20 mouse cellular contexts compared by ENCODE assay signal in genomic region chr6:22402037-22402436, GRCm38 (mm10). TPM values are rescaled to one million over a fixed set of nuclear protein-coding genes. Genes with fewer than 3 reads are reported as not detected.
DNase-seq lines count a peak whose midpoint lies in the region; ATAC-seq and TF ChIP-seq lines count a peak whose summit lies in the region.
"Had no signal": no experiment of that assay in that cellular context is flagged by ENCODE, and none has a peak within 500 bp of the region (broad histone marks: within the 10 kb centered on the region; RNA-seq: fewer than 3 reads in every experiment).

No protein-coding gene starts in this region.

- no peak overlapping the region for H3ac ChIP-seq in myocyte (ENCODE audit: control insufficient read depth, insufficient read length)

- H3K27ac ChIP-seq in cerebellum, adult 2 months (ENCODE audit: insufficient read depth, low read length) = no peak overlapping the region
- no peak overlapping the region for H3K27ac ChIP-seq in forebrain, embryonic 11.5 days (ENCODE audit: low read depth, low read length)
- H3K27ac ChIP-seq: embryonic facial prominence, embryonic 12.5 days; forebrain, embryonic 12.5 days; heart, embryonic 13.5 days; hindbrain, embryonic 12.5 days had no signal

- TF ChIP-seq POLR2A in myocyte (IDR thresholded peaks at IDR 0.05; ENCODE audit: insufficient read length, low read depth) = no peak
- no peak for TF ChIP-seq POLR2A in cerebellum, adult 2 months (IDR thresholded peaks at IDR 0.05; ENCODE audit: borderline replicate concordance, insufficient read depth, low read length)

- peak overlapping the region; percentile 32 for H3K4me2 ChIP-seq in myocyte (ENCODE audit: low read depth)
- no peak overlapping the region for H3K4me2 ChIP-seq in forebrain, embryonic 11.5 days (ENCODE audit: low read depth, low read length, severe bottlenecking)
- H3K4me2 ChIP-seq: embryonic facial prominence, embryonic 12.5 days; forebrain, embryonic 12.5 days; heart, embryonic 13.5 days; hindbrain, embryonic 12.5 days had no signal

- H3K4me3 ChIP-seq in myocyte = no peak overlapping the region
- no peak overlapping the region for H3K4me3 ChIP-seq in cerebellum, adult 2 months (replicated peaks; ENCODE audit: insufficient read depth, low read depth, low read length)
- H3K4me3 ChIP-seq in forebrain, embryonic 11.5 days (ENCODE audit: low read depth, low read length) = no peak overlapping the region
- H3K4me3 ChIP-seq: embryonic facial prominence, embryonic 12.5 days; forebrain, embryonic 12.5 days; heart, embryonic 13.5 days; hindbrain, embryonic 12.5 days had no signal

- 74% methylated on average over 5 of the region's 5 CpGs for whole genome bisulfite sequencing in cerebellum, adult 2 months
- WGBS in forebrain, embryonic 11.5 days = 88% methylated on average over 5 of the region's 5 CpGs

- H3K27me3 ChIP-seq in myocyte (ENCODE audit: control insufficient read depth, insufficient read depth, insufficient read length) = no peaks in the 10 kb centered on the region
- H3K27me3 ChIP-seq in cerebellum, adult 2 months (ENCODE audit: control insufficient read depth, insufficient read depth, low read length) = no peaks in the 10 kb centered on the region
- H3K27me3 ChIP-seq in forebrain, embryonic 11.5 days (ENCODE audit: control insufficient read depth, insufficient read depth, low read length) = no peaks in the 10 kb centered on the region
- H3K27me3 ChIP-seq: embryonic facial prominence, embryonic 12.5 days; forebrain, embryonic 12.5 days; heart, embryonic 13.5 days; hindbrain, embryonic 12.5 days had no signal

- peak; percentile 49 for ATAC-seq in CD4-positive, CD25-positive, alpha-beta regulatory T cell, adult 4 months
- no peak for ATAC-seq in monocyte, adult 5-6 weeks (replicated peaks; ENCODE audit: insufficient number of reproducible peaks, low FRiP score, low TSS enrichment, poor library complexity, severe bottlenecking)
- no peak for ATAC-seq in forebrain, embryonic 11.5 days (replicated peaks; ENCODE audit: low FRiP score)
- ATAC-seq: forebrain, embryonic 16.5 days; hindbrain, embryonic 16.5 days; inflammation-experienced regulatory T-cells, adult 6 months; intestine, postnatal 0 days had no signal

- no peak overlapping the region for H3K9ac ChIP-seq in forebrain, embryonic 11.5 days (ENCODE audit: low read length)
- H3K9ac ChIP-seq: embryonic facial prominence, embryonic 12.5 days; forebrain, embryonic 12.5 days; heart, embryonic 13.5 days; hindbrain, embryonic 12.5 days had no signal

- H3K4me1 ChIP-seq in cerebellum, adult 2 months (ENCODE audit: control insufficient read depth, insufficient read depth, low read length) = no peaks in the 10 kb centered on the region
- no peaks in the 10 kb centered on the region for H3K4me1 ChIP-seq in forebrain, embryonic 11.5 days (replicated peaks; ENCODE audit: control insufficient read depth, insufficient read depth, low read length)
- H3K4me1 ChIP-seq: embryonic facial prominence, embryonic 12.5 days; forebrain, embryonic 12.5 days; heart, embryonic 13.5 days; hindbrain, embryonic 12.5 days had no signal

- DNase-seq in heart, adult 11 months = peak; percentile 41
- no peak for DNase-seq in heart, postnatal 36 days
- DNase-seq in MEL-GATA-1-ER (ENCODE audit: extremely low read depth, low read depth) = peak; percentile 51
- no peak for DNase-seq in cerebellum, adult 2 months
- DNase-seq in forebrain, embryonic 11.5 days (ENCODE audit: low spot score) = no peak
- DNase-seq: adrenal gland, postnatal 25 days; cerebellum, adult 8-10 months; gastrocnemius, postnatal 14 days; heart, postnatal 4 days had no signal

- H3K9me3 ChIP-seq in forebrain, embryonic 11.5 days (ENCODE audit: control insufficient read depth, low read length) = no peaks in the 10 kb centered on the region
- H3K9me3 ChIP-seq: embryonic facial prominence, embryonic 12.5 days; forebrain, embryonic 12.5 days; heart, embryonic 13.5 days; hindbrain, embryonic 12.5 days had no signal

- intact Hi-C loops in heart, postnatal 36 days (cut with DNase I) = no loop called here

- no peak for TF ChIP-seq CTCF in cerebellum, adult 2 months (IDR thresholded peaks at IDR 0.05; ENCODE audit: borderline replicate concordance, insufficient read depth, low read depth, low read length)

- no peaks in the 10 kb centered on the region for H3K79me2 ChIP-seq in myocyte (ENCODE audit: control insufficient read depth, insufficient read depth)

- no peaks in the 10 kb centered on the region for H3K36me3 ChIP-seq in myocyte (ENCODE audit: control insufficient read depth, insufficient read depth)
- H3K36me3 ChIP-seq in forebrain, embryonic 11.5 days (ENCODE audit: control insufficient read depth, insufficient read depth, low read length) = no peaks in the 10 kb centered on the region
- H3K36me3 ChIP-seq: embryonic facial prominence, embryonic 12.5 days; forebrain, embryonic 12.5 days; heart, embryonic 13.5 days; hindbrain, embryonic 12.5 days had no signal

TF ChIP-seq in myocyte, 11 proteins besides CTCF, POLR2A, EP300 and RAD21:
- TF ChIP-seq REST (IDR thresholded peaks at IDR 0.05; ENCODE audit: insufficient read depth, insufficient read length) = no peak
- TF ChIP-seq MYOG (IDR thresholded peaks at IDR 0.05; ENCODE audit: control insufficient read depth in 1 of 3, insufficient read depth in 1 of 3, insufficient read length in 2 of 3, low read depth in 2 of 3) = no peak
- no peak for TF ChIP-seq SRF (IDR thresholded peaks at IDR 0.05; ENCODE audit: control insufficient read depth, insufficient read length, low read depth)
- no peak for TF ChIP-seq USF1 (IDR thresholded peaks at IDR 0.05; ENCODE audit: low read depth)
- no peak for TF ChIP-seq MAX (IDR thresholded peaks at IDR 0.05; ENCODE audit: low read depth)
- TF ChIP-seq POLR2AphosphoS2 (IDR thresholded peaks at IDR 0.05; ENCODE audit: insufficient read length, low read depth) = no peak
- TF ChIP-seq TCF3 (IDR thresholded peaks at IDR 0.05; ENCODE audit: insufficient read length, low read depth) = no peak
- no peak for TF ChIP-seq E2F4 (IDR thresholded peaks at IDR 0.05; ENCODE audit: insufficient read depth)
- TF ChIP-seq TCF12 (IDR thresholded peaks at IDR 0.05; ENCODE audit: insufficient read depth, poor library complexity, severe bottlenecking) = no peak
- no peak for TF ChIP-seq CEBPB (IDR thresholded peaks at IDR 0.05; ENCODE audit: insufficient read depth, poor library complexity, severe bottlenecking)
- TF ChIP-seq MYOD1 (IDR thresholded peaks at IDR 0.05; ENCODE audit: control insufficient read depth in 1 of 3, insufficient read length in 2 of 3, low read depth in 2 of 3) = no peak
TF ChIP-seq in myocyte: peak in this region for 0.

RNA-seq across cellular contexts. Expression of gene Fam3c, which starts 46.0 kb away (rescaled TPM):
- 10 to 100 TPM; 25.5 to 25.6 TPM for total RNA-seq in heart, postnatal 36 days (2021)
- polyA plus RNA-seq in CD4-positive, CD25-positive, alpha-beta regulatory T cell, adult 4 months (2017; shearing (Covaris generic)) = 100 to 1,000 TPM in 1 of 2 experiments, 10 to 100 TPM in 1; 99.1 to 129 TPM
- polyA plus RNA-seq in myocyte (2012; fragmentation: generic; extraction: Trizol) = 19.4 TPM
- polyA plus RNA-seq in cerebellum, adult 2 months (2012; rRNA removed) = 19.1 and 22.9 TPM in 2 replicates
- total RNA-seq in monocyte, adult 5-6 weeks (2017) = 36.6 to 53.6 TPM (median 40.8 TPM) in 3 replicates
- 34.2 and 35.1 TPM in 2 replicates for polyA plus RNA-seq in forebrain, embryonic 11.5 days (2014; fragmentation: Nextera tagmentation; extraction: Ambion mirVana)

Comparison
In these comparisons a context has a peak if more than half of its experiments do, and no peak if none do; other contexts are left out.
1. DNase-seq: peak in heart, adult 11 months (single experiment) and MEL-GATA-1-ER (single experiment); none in heart, postnatal 36 days (0 of 2), cerebellum, adult 2 months (0 of 2) and forebrain, embryonic 11.5 days (single experiment).